Mouse (Mus musculus): ENCODE results near the gene Nin.

The Nin gene

DNA sequence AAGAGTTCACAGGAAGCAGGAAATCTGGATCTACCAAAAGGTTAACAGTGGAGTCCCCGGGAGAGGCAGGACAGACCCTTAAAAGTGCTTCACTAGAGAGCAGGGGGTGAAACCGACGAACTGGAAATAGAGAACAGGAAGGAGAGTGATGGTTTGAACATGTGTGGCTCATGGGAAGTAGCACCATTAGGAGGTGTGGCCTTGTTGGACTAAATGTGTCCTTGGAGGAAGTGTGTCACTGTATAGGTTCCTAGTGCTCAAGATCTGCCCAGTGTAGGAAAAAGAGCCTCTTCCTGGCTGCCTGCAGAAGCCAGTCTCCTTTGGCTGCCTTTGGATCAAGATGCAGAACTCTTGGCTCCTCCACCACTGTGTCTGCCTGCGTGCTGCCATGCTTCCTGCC is 108.4 kb downstream of the Nin start:
- DNase-seq: no peak

DNA sequence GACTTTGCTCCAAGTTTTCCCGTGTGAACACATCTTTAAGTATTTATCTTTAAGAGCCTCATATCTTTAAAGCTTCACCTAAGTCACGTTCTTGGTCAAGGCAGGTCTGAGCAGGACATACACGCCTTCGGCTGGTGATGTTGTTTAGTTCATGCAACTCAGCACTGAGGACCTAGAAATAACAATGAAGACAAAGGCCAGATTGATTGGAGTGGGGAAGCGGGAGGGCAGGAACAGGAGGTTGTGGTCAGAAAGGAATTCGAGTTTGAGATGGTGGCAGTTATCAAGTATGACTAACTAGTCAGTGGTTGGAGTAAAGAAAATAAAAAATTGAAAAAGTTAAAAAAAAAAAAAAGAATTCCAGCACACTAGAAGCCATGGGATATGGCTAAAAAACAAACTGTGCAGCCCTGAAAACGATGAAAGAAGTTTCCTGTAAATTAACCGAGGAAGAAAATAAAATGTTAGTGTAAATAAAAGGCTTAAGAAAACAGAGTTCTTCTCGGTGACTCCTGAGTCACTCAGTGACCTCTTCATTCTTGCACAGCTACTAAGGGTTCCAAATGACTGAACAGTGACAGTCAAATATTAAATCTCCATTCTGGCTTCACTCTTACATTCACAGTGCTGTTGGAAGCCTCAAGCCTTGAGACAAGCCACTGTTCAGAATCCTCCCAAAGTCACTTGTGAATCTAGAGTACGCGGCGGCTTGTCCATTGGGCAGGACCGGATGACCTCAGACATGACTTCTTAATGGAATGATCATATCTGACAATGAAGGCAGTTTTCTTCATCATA is 115.1 kb downstream of the Nin start:
- DNase-seq: no peak

DNA sequence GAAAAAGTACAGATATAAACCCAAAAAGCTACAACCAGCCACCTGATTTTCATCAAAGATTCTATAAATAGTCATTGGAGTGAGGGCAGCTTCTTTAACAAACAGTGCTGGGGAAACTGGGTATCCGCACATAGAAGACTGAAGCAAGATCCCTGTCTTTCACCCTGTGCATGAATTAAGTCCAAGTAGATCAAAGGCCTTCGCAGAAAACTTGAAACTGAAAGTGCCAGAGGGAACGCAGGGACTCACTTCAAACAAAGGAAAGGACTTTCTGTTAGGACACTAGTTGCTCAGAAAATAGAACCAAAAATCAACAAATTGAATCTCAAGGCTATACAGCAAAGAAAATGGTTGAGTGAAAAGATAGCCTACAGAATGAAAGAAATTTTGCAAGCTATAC is 118.1 kb downstream of the Nin start:
- no peak for DNase-seq

DNA sequence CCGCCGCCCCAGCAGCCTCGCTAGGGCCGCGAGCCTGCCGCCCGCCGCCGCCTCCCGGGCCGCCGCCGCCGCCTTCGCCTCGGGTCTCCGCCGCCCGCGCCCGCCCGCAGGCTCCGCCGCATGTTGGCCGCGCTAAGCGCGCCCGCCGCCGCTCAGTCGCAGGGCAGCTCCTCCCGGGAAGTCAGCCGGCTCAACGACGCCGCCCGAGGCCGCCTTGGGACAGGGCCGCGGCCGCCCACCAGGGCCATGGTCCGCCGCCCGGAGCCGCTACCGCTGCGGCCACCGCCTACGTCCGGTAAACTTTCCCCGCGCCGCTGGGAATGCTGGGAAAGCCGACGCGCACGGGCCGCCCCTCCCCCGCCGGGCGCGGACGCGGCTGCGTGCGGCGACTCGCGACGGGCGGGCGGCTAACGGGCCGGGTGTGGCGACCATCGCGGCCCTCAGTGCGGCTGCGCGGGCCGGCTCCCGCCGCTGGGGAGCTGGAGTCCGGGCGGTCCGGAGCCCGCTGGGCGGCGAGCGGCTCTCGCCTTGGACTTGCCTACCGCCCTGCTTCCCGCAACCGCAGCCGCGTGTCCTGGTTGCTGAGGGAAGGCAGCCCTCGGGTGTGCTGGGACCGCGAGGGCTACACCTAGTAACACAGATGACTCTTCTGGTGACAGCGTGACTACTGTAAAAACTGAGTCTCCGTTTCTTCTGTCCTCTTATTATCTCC is 126.6 kb downstream of the Nin start, which contains the start of gene Sav1:
Sav1 (minus strand) TSS at position 217 of the 712 bp plus-strand sequence.
- peak; percentile 94 for DNase-seq

DNA sequence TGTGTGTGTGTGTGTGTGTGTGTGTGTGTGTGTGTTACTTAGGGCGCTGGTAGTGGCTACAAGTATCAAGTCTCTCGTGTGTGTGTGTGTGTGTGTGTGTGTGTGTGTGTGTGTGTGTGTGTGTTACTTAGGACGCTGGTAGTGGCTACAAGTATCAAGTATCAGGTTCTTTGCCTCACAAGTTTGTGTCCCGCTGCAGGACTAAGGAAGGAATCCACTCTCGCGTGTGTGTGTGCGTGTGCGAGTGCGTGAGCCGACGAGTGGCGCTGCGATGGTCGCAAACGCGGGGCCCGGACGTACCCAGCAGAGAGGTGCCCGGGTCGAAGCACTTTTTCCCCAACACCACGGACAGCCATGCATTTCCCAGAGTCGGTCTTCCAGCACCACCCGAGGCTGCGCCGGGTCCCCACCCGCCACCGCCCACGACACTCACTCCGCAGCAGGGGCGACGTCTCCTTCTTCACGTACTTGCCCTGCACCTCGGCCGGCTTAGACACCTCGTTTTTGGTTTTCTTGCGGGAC is 127.2 kb downstream of the Nin start:
- DNase-seq: peak; percentile 53

DNA sequence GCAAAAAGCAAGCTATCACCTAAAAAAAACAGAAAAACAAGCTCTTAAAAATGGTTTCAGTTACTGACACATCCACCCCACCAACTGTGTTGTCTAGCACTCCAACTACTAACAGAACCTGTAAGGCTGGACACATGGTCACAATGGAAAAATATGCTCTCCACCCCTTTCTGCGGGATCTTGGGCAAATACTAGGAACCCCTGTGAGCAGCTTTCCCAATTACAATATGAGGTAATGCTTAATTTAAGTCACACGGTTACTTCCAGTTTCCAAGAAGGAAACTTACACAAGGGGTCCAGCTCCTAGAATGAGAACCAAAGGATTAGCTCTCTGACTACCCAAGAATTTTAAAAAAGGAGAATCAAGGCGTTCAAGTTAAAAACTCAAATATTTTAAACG is 128.0 kb downstream of the Nin start:
- DNase-seq: no peak

DNA sequence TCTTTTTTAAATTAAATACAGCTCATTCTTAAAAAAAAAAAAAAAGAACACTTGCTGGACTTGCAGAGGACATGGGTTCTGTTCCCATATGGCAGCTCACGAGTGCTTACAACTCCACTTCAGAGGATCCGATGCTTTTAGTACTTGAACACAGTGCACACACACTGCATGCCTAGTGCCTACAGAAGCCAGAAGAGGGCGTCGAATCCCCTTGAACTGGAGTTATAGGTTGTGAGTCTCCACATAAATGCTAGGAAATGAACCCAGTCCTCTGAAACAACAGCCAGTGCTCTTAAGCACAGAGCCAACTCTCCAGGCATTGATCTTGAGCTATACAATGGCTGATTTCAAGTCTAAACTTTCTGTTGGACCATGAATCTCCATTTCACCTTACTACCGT is 130.6 kb downstream of the Nin start:
- DNase-seq: no peak

DNA sequence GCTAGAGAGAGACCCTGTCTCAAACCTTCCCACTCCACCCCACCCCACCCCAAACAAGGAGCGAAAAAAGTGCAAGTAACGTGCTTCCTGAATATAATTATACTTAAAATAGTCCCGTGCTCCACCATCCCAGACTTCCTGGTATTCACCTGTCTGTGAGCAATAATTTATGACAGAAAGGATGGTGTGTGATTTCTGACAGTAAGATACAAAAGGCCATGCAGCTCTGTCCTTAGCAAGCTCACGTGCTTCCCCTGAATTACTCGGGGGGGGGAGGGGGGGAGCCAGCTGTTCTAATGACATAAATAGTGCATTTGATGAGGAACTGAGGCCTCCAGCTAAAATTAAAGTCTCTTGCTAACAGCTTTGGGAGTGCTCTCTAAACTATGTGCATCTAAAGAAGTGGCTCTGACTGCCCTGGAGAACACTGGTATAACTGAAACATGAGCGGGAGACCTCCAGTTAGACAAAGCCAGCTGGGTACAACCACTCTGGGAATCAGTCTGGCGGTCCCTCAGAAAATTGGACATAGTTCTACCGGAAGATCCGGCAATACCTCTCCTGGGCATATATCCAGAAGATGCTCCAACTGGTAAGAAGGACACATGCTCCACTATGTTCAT is 136.0 kb downstream of the Nin start:
- DNase-seq: peak; percentile 21

DNA sequence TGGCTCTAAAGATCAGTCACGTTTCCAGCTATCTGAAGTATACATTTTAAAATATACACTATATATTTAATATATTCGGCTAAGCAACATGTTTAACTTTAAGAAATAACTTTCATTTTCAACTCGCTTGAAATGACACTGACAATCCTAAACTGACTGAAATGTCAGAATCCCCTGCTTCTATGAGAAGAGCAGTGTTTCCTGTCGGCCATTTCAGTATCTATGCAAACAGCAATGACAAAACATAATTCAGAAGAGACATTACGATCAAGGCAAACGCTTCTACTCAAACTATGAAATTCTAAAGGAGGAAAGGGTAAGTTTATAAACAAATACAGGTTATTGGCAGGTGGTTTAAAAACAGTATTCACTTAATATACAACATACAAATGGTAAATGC is 136.8 kb downstream of the Nin start:
- no peak for DNase-seq

DNA sequence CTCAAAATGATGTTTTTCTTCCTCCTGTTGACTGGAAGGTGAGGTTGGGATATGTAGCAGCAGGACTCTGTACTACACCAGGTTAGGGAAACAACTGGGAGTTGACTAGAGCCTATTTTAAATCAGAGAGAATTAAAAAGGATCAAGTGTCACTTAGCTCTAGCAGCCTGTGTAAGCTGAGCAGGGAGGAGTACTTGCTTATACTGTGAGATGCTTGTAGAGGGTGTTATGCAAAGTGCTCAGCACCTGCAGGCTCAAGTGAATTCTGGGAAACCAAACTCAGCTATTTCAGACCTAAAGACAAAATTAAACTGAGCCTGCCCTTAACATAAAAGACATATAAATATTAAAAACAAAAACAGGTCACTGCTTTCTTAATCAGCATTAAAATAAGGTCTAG is 139.9 kb downstream of the Nin start:
- DNase-seq: no peak

DNA sequence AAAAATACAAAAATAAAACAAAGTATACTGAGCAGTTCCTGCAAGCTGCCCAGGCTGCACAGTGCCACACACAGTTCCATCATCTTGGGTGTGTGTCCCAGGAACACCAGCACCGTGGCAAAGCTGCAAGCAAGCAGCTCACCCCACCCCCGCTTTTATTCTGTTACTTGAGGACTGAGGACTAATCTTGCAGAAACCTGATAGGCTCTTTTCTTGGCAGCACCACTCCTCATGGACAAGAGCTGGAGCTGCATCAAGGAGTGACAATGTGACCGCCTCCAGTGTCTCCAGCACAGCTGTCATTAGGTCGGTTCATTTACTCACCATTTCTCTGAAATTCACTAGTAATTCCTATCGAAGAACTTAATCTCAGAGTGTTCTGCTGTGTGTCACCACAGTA is 145.4 kb downstream of the Nin start:
- DNase-seq: no peak

DNA sequence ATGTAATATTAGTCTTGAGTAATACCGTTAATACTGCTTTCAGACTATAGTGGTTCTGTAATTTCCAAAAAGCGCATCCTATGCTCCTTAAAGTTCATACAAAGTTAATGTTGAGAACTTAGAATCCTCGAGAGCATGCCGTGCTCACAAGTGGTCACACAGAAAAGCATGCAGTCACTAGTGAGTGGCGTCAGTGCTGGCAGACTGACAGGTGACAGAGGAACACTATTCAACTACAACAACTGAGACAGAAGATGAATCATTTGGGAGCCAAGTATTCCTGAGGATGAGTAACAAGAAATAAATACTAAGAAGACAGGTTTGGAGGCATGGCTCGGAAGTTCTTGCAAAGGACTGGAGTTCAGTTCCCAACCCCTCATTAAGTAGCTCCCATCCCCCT is 146.4 kb downstream of the Nin start:
- no peak for DNase-seq

DNA sequence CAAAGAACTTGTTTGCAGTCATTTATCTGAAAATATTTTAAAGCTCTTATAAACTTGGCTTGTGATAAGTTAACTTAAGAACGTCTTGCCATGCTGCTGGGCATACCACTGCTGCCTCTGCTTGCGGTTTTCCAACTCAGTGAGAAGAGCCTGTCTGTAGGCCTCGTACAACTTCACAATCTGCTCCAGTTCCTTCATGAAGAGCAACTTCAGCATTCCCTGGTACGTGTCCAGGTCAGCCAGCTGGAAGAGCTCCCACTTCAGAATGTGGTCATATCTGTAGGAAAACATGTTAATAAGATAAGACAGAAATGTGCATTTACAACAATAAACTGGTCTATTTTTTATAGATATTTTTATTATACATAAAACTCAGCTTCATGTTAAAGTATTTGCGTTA is 147.4 kb downstream of the Nin start:
- no peak for DNase-seq

DNA sequence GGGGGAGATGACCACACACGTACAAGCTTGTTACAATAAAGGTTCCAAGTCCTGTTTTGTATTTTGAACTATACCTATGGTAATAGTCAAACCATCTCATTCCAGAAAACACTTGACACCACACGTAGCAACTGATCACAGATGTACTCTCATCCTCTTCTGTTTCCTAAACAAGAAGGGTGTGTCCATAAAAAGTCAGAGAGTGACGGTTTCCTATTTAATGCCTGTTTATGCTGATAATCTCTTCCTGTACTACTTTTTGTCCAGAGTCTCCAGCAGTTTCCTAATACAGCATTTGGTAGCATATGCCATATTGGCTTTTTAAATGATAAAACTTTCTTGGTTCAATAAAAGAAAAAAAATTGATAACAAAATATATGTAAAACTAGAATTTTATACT is 147.9 kb downstream of the Nin start:
- DNase-seq: no peak

DNA sequence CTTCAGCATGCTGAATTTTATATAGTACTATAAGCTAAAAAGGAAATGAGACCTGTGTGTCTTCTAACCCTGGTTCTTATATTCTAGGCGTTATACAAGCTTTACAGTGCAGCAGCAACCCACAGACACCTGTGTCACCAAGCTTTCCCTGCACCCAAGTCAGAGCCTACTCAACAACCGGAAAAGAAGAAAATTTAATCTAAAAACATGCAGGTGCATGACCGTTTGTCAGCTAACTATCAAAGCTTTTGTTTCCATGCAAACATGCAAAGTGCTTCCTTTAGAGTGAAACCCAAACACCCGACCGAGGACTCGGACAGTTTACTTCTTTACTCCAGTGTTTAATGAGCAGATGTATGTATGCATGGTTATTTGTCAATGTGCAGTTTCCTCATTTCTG is 150.4 kb downstream of the Nin start:
- no peak for DNase-seq

DNA sequence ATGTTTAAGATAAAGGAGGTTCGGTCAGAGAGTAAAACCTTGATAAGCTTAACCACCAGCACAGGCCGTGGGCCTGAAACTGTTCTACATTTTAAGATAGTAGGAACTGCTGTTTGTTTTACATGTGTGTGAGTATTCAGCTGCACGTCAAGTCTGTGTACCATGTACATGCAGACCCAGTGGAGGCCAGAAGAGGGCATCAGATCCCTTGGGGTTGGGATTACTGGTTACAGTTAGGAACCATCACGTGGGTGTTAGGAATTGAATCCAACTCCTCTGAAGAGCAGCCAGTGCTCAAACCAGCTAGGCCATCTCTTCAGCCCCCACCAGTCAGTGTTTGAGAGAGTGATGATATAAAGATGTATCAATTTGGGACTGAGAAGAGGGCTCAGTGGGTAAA is 151.0 kb downstream of the Nin start:
- DNase-seq: peak; percentile 78

Measured in kidney, adult 18-20 months (tissue).